Mouse (Mus musculus): ENCODE results near the gene Zdhhc25. TPM values are rescaled to one million over a fixed set of nuclear protein-coding genes. Genes with fewer than 3 reads are reported as not detected.

The Zdhhc25 gene
- not detected in 2 replicates for polyA plus RNA-seq (2015; fragmentation: Nextera tagmentation; extraction: Ambion mirVana)

DNA sequence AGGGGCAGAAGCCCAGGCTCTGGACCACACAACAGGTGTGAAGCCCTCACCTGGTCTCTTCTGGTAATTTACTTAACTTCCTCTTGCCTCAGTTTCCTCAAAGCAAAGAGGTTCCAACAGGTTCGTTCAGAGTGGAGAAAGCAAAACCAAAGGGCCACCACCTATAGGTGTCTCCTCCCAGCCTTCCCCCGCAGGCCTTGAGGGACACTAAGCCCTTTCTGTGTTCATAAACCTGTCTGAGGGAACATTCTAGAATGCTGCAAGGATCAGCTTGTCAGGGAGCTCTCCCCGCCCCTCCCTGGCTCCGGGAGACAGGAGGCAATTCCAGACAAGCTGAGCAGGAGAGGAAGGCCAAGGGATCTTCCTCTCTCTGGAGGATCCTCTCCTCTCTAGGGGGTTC lies at the start of gene Zdhhc25:
Zdhhc25 (plus strand) TSS at position 301 of the 400 bp plus-strand sequence.
- ATAC-seq (ENCODE audit: low FRiP score): no peak
- Histone ChIP-seq H3K27ac (replicated peaks) (no peak within 1 kb of the TSS), H3K4me2 (no peak within 1 kb of the TSS), H3K9me3 (replicated peaks) (no peaks in the 10 kb centered on the region), H3K4me1 (no peaks in the 10 kb centered on the region), H3K4me3 (replicated peaks) (no peak within 1 kb of the TSS), H3K36me3 (no peaks in the 10 kb centered on the region), H3K27me3 (replicated peaks) (no peaks in the 10 kb centered on the region), H3K9ac (replicated peaks) (no peak within 1 kb of the TSS)
- WGBS: 96% methylated on average over 4 of the region's 4 CpGs

GRCm38 (mm10) chr15:88552852-88553251 lies 47.2 kb upstream of the Zdhhc25 start:
- Histone ChIP-seq H3K9me3 (replicated peaks) (no peaks in the 10 kb centered on the region), H3K4me2 (no peak overlapping the region), H3K27ac (replicated peaks) (no peak overlapping the region), H3K4me3 (replicated peaks) (no peak overlapping the region), H3K4me1 (0 out of 2 replicates have a peak, but pooled peaks cover 2% of the 10 kb centered on the region), H3K36me3 (no peaks in the 10 kb centered on the region), H3K9ac (replicated peaks) (no peak overlapping the region), H3K27me3 (replicated peaks) (no peaks in the 10 kb centered on the region; the same call in 1 of the 2 replicates)
- WGBS: 82% methylated on average over 9 of the region's 9 CpGs
- ATAC-seq (ENCODE audit: low FRiP score): no peak

DNA sequence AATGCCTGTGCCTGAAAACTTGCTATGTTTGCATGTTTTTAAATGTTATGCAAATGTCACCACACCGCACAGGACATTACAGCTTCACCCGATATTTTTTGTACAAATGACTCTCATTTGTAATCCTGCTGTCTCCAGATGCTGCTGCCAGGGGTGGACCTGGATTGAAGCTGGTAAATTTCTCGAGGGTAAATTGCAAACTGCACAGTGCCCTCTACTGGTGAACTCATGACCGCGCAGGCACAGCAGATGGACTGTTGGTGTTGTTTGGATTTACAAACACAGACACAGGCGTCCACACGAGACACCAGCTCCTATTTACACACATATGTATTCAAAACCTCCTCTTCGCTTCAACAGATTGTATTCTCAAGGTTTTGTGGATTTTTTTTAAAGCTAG lies 44.6 kb upstream of the Zdhhc25 start:
- Histone ChIP-seq H3K4me2 (no peak overlapping the region), H3K36me3 (no peaks in the 10 kb centered on the region), H3K27me3 (replicated peaks) (no peaks in the 10 kb centered on the region; the same call in 1 of the 2 replicates), H3K9ac (replicated peaks) (no peak overlapping the region), H3K27ac (replicated peaks) (no peak overlapping the region), H3K9me3 (replicated peaks) (no peaks in the 10 kb centered on the region), H3K4me3 (replicated peaks) (no peak overlapping the region), H3K4me1 (peaks cover 3% of the 10 kb centered on the region)
- ATAC-seq (ENCODE audit: low FRiP score): no peak
- 18% methylated on average over 8 of the region's 8 CpGs for WGBS

DNA sequence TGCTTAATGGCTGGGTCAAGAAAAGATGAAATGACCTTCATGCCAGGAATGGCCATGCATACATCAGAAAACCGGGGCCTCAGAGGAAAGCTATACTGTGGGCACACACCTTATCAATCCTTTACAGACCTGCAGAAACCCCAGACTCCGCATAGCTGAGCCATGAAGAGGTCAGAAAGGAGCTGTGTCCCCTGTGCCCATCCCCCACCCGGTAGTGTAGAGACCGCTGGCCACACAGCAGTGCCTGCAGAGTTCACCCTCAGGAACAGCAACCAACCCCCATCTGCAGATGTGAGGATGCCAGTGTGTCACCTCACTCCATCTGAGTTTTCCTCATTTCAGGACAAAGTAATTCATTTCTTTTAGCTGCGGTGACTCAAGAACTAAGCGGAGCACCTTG lies 39.5 kb upstream of the Zdhhc25 start:
- Histone ChIP-seq H3K9ac (replicated peaks) (no peak overlapping the region), H3K36me3 (no peaks in the 10 kb centered on the region), H3K4me3 (replicated peaks) (no peak overlapping the region), H3K4me2 (peak overlapping the region; percentile 53), H3K27ac (replicated peaks) (no peak overlapping the region), H3K4me1 (peaks cover 14% of the 10 kb centered on the region), H3K9me3 (replicated peaks) (no peaks in the 10 kb centered on the region), H3K27me3 (replicated peaks) (no peaks in the 10 kb centered on the region; the same call in 1 of the 2 replicates)
- 66% methylated on average over 6 of the region's 6 CpGs for WGBS
- no peak for ATAC-seq (ENCODE audit: low FRiP score)

GRCm38 (mm10) chr15:88561058-88561730 lies 38.9 kb upstream of the Zdhhc25 start:
- H3K9ac ChIP-seq (replicated peaks): peak overlapping the region; percentile 23; the same call in 1 of the 2 replicates
- no peaks in the 10 kb centered on the region; the same call in 1 of the 2 replicates for H3K27me3 ChIP-seq (replicated peaks)
- no peaks in the 10 kb centered on the region for H3K36me3 ChIP-seq
- WGBS: 4% methylated on average over 22 of the region's 22 CpGs
- ATAC-seq (ENCODE audit: low FRiP score): 0 out of 2 replicates have a peak, but pooled peaks have one; percentile 41
- no peaks in the 10 kb centered on the region for H3K9me3 ChIP-seq (replicated peaks)
- H3K4me3 ChIP-seq (replicated peaks): peak overlapping the region; percentile 21
- peaks cover 14% of the 10 kb centered on the region for H3K4me1 ChIP-seq
- H3K27ac ChIP-seq (replicated peaks): 0 out of 2 replicates have a peak overlapping the region, but pooled peaks have one; percentile 33
- H3K4me2 ChIP-seq: peak overlapping the region; percentile 53

DNA sequence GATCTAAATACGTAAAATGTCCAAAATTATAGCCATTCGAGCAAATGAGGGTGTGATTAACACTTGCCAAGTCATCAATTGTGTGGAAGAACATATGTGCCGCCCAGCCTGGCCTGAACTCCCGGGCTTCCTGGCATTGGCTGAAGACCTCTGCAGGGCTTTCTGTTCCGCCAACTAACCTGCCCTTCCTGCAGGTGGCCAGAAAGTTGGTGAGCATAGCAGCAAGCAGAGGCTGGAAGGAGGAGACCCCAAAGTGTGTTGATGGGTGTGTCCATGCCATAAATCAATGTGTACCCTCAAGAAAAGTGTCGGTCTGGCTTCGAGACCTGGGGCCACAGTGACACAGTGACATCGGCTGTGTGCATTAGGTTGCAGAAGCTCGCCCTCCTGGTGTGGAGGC lies 34.8 kb upstream of the Zdhhc25 start:
- Histone ChIP-seq H3K36me3 (no peaks in the 10 kb centered on the region), H3K27ac (replicated peaks) (no peak overlapping the region), H3K4me2 (no peak overlapping the region), H3K4me1 (peaks cover 12% of the 10 kb centered on the region), H3K4me3 (replicated peaks) (no peak overlapping the region), H3K9ac (replicated peaks) (no peak overlapping the region), H3K27me3 (replicated peaks) (no peaks in the 10 kb centered on the region), H3K9me3 (replicated peaks) (no peaks in the 10 kb centered on the region)
- no peak for ATAC-seq (ENCODE audit: low FRiP score)
- 84% methylated on average over 9 of the region's 9 CpGs for WGBS

DNA sequence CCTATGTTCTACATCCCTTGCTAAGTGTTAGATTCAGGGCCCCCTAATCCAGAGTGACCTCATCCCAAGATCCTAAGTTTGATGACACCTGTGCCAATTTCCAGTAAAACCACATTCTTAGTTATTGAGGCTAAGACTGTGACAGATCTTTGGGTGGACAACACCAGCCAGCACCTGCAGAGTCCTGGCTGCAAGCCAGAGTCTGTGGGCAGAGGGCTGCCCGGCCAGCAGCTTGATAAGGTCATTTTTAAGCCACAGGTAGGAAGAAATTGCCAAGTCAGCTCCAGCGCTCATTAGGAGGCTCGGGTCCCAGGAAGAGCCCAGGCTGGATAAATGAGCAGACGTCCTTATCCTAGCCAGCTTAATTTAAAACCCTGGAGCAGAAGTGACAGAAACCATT lies 34.3 kb upstream of the Zdhhc25 start:
- peaks cover 7% of the 10 kb centered on the region for H3K4me1 ChIP-seq
- no peaks in the 10 kb centered on the region for H3K27me3 ChIP-seq (replicated peaks)
- no peak overlapping the region for H3K27ac ChIP-seq (replicated peaks)
- no peaks in the 10 kb centered on the region for H3K36me3 ChIP-seq
- no peak overlapping the region for H3K4me3 ChIP-seq (replicated peaks)
- H3K9ac ChIP-seq (replicated peaks): no peak overlapping the region
- WGBS: 69% methylated on average over 4 of the region's 4 CpGs
- no peak for ATAC-seq (ENCODE audit: low FRiP score)
- H3K9me3 ChIP-seq (replicated peaks): no peaks in the 10 kb centered on the region
- H3K4me2 ChIP-seq: no peak overlapping the region

- H3K4me1 ChIP-seq: no peaks in the 10 kb centered on the region
- H3K4me2 ChIP-seq: no peak overlapping the region
- no peaks in the 10 kb centered on the region for H3K36me3 ChIP-seq
- no peak overlapping the region for H3K4me3 ChIP-seq (replicated peaks)
- no peak overlapping the region for H3K9ac ChIP-seq (replicated peaks)
- ATAC-seq (ENCODE audit: low FRiP score): no peak
- no peaks in the 10 kb centered on the region for H3K27me3 ChIP-seq (replicated peaks)
- H3K9me3 ChIP-seq (replicated peaks): no peaks in the 10 kb centered on the region
- 48% methylated on average over 17 of the region's 17 CpGs for WGBS
- no peak overlapping the region for H3K27ac ChIP-seq (replicated peaks)
Measured at GRCm38 (mm10) chr15:88570697-88571096, 29.4 kb upstream of the Zdhhc25 start.

GRCm38 (mm10) chr15:88579461-88579860 lies 20.6 kb upstream of the Zdhhc25 start:
- Histone ChIP-seq H3K9ac (replicated peaks) (no peak overlapping the region), H3K27me3 (replicated peaks) (no peaks in the 10 kb centered on the region), H3K36me3 (no peaks in the 10 kb centered on the region), H3K27ac (replicated peaks) (no peak overlapping the region), H3K9me3 (replicated peaks) (no peaks in the 10 kb centered on the region), H3K4me2 (no peak overlapping the region), H3K4me3 (replicated peaks) (no peak overlapping the region), H3K4me1 (no peaks in the 10 kb centered on the region)
- 96% methylated on average over 6 of the region's 6 CpGs for WGBS
- ATAC-seq (ENCODE audit: low FRiP score): no peak

- no peaks in the 10 kb centered on the region for H3K9me3 ChIP-seq (replicated peaks)
- H3K4me3 ChIP-seq (replicated peaks): no peak overlapping the region
- no peak overlapping the region for H3K9ac ChIP-seq (replicated peaks)
- no peak for ATAC-seq (ENCODE audit: low FRiP score)
- no peaks in the 10 kb centered on the region for H3K27me3 ChIP-seq (replicated peaks)
- H3K27ac ChIP-seq (replicated peaks): no peak overlapping the region
- H3K4me1 ChIP-seq: no peaks in the 10 kb centered on the region
- no peaks in the 10 kb centered on the region for H3K36me3 ChIP-seq
- WGBS: 93% methylated on average over 3 of the region's 3 CpGs
- no peak overlapping the region for H3K4me2 ChIP-seq
Measured at GRCm38 (mm10) chr15:88602496-88602895, 2.4 kb downstream of the Zdhhc25 start.

GRCm38 (mm10) chr15:88603091-88603732 lies 3.1 kb downstream of the Zdhhc25 start:
- Histone ChIP-seq H3K36me3 (no peaks in the 10 kb centered on the region), H3K27ac (replicated peaks) (no peak overlapping the region), H3K9ac (replicated peaks) (no peak overlapping the region), H3K27me3 (replicated peaks) (no peaks in the 10 kb centered on the region), H3K4me3 (replicated peaks) (no peak overlapping the region), H3K9me3 (replicated peaks) (no peaks in the 10 kb centered on the region), H3K4me1 (no peaks in the 10 kb centered on the region), H3K4me2 (no peak overlapping the region)
- ATAC-seq (ENCODE audit: low FRiP score): no peak
- WGBS: 80% methylated on average over 9 of the region's 9 CpGs

GRCm38 (mm10) chr15:88603733-88604119 lies 3.6 kb downstream of the Zdhhc25 start:
- Histone ChIP-seq H3K4me2 (no peak overlapping the region), H3K36me3 (no peaks in the 10 kb centered on the region), H3K27ac (replicated peaks) (no peak overlapping the region), H3K27me3 (replicated peaks) (no peaks in the 10 kb centered on the region), H3K4me1 (no peaks in the 10 kb centered on the region), H3K9me3 (replicated peaks) (no peaks in the 10 kb centered on the region), H3K4me3 (replicated peaks) (no peak overlapping the region), H3K9ac (replicated peaks) (no peak overlapping the region)
- ATAC-seq (ENCODE audit: low FRiP score): no peak
- 92% methylated on average over 1 of the region's 1 CpGs for WGBS
